Mouse (Mus musculus) hindbrain, embryonic 10.5 days (tissue): ENCODE data around the gene Polr1d. TPM values are rescaled to one million over a fixed set of nuclear protein-coding genes. Genes with fewer than 3 reads are reported as not detected.

Experiments
- DNase-seq: peaks from one replicate; pipeline ENCODE4 v3.0.0-alpha.2; 2017; ENCODE audit warnings: low spot score
- H3K27ac ChIP-seq: fragments of 300-500 bp; sonication (generic); 2 replicates; pipeline ENCODE4 v1.5.1; 2016; ENCODE audit warnings: mild to moderate bottlenecking, moderate library complexity
- H3K27me3 ChIP-seq: fragments of 300-500 bp; sonication (generic); 2 replicates; pipeline ENCODE4 v1.6.1; 2016; ENCODE audit warnings: mild to moderate bottlenecking; ENCODE audit not compliant: poor library complexity, insufficient read depth, severe bottlenecking
- H3K36me3 ChIP-seq: fragments of 300-500 bp; sonication (generic); 2 replicates; pipeline ENCODE4 v1.6.1; 2016; ENCODE audit warnings: mild to moderate bottlenecking, moderate library complexity
- H3K4me1 ChIP-seq: fragments of 300-500 bp; sonication (generic); replicated peaks from 2 replicates; pipeline ENCODE4 v1.6.1; 2016; ENCODE audit warnings: mild to moderate bottlenecking
- H3K4me3 ChIP-seq: fragments of 300-500 bp; sonication (generic); 2 replicates; pipeline ENCODE4 v1.5.1; 2016; ENCODE audit warnings: mild to moderate bottlenecking, moderate library complexity
- H3K9me3 ChIP-seq: fragments of 300-500 bp; sonication (generic); 2 replicates; pipeline ENCODE4 v1.6.1; 2016; ENCODE audit warnings: mild to moderate bottlenecking, moderate library complexity
- WGBS: fragments of 180-500 bp; shearing (Covaris S2); methylation state at CpG from one replicate; pipeline ENCODE4 v1.1.7; 2016; 5-methylcytosine and 5-hydroxymethylcytosine counted together
- polyA plus RNA-seq: library from polyadenylated mRNA; unstranded; fragments of >200 nt; fragmentation: Nextera tagmentation; extraction: Ambion mirVana; gene quantifications from 2 replicates; pipeline ENCODE4 v1.2.1, GENCODE M21; 2016

Gene Polr1d
- 124 and 127 TPM in 2 replicates for polyA plus RNA-seq

GRCm38 (mm10) chr5:147076799-147077165 lies at the start of gene Polr1d:
Polr1d (plus strand) TSS chr5:147077050.
- Histone ChIP-seq H3K36me3 (peaks cover 26% of the 10 kb centered on the region), H3K9me3 (no peaks in the 10 kb centered on the region), H3K27ac (peak within 1 kb of the TSS; percentile 91), H3K4me3 (peak within 1 kb of the TSS; percentile 91), H3K27me3 (no peaks in the 10 kb centered on the region; the same call in 1 of the 2 replicates), H3K4me1 (peaks cover 32% of the 10 kb centered on the region)
- WGBS = 0% methylated on average over 17 of the region's 17 CpGs
- no peak for DNase-seq

DNA sequence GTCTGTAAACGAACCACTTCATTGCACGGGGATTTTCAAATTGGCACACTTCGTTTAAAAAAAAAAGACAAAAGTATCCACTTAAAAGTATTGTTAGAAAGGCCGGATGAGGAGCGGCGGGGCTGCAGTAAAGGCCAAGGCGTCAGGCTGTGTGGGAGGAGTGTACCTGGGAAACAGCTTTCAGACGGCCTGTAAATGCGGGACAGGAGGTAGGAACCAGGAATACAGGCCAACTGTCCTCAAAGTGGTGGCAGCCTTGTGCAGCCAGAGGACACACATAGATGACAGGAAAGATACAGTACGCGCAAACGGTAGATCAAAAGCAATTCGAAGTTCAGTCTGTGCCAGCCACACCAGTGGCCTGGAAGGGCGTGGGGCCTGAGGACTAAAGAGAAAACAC lies 45.6 kb upstream of the Polr1d start:
- Histone ChIP-seq H3K27ac (no peak overlapping the region), H3K4me3 (no peak overlapping the region), H3K27me3 (no peaks in the 10 kb centered on the region), H3K9me3 (no peaks in the 10 kb centered on the region), H3K36me3 (peaks cover 33% of the 10 kb centered on the region), H3K4me1 (no peaks in the 10 kb centered on the region)
- DNase-seq = no peak
- WGBS = 92% methylated on average over 14 of the region's 14 CpGs

GRCm38 (mm10) chr5:147033155-147033554 lies 43.7 kb upstream of the Polr1d start:
- Histone ChIP-seq H3K36me3 (peaks cover 18% of the 10 kb centered on the region), H3K27me3 (no peaks in the 10 kb centered on the region), H3K27ac (no peak overlapping the region), H3K4me1 (peaks cover 7% of the 10 kb centered on the region; the same call in 1 of the 2 replicates), H3K9me3 (no peaks in the 10 kb centered on the region), H3K4me3 (no peak overlapping the region)
- DNase-seq = no peak
- WGBS = 91% methylated on average over 13 of the region's 13 CpGs

DNA sequence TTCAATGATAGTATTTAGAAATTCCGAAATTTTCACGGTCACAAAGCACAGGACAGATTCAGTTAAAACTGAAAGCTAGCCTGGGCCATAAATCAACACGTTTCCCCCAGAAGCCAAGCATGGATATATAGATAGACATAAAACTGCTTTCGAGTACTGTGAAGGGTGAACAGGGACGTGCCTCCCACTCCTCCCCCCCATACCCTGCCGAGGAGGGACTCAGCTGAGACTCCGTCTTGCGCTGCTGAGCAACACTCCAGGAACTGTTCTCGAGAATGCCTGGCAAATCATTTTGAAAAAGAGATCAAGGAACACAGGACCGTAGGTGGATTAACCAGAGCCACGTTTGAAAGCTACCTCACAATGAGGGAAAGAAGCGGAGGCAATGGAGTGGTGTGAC lies 42.6 kb upstream of the Polr1d start:
- no peaks in the 10 kb centered on the region for H3K27me3 ChIP-seq
- 81% methylated on average over 12 of the region's 12 CpGs for WGBS
- H3K4me1 ChIP-seq = peaks cover 13% of the 10 kb centered on the region
- H3K9me3 ChIP-seq = no peaks in the 10 kb centered on the region
- no peak overlapping the region for H3K27ac ChIP-seq
- peaks cover 12% of the 10 kb centered on the region for H3K36me3 ChIP-seq
- H3K4me3 ChIP-seq = no peak overlapping the region
- no peak for DNase-seq

DNA sequence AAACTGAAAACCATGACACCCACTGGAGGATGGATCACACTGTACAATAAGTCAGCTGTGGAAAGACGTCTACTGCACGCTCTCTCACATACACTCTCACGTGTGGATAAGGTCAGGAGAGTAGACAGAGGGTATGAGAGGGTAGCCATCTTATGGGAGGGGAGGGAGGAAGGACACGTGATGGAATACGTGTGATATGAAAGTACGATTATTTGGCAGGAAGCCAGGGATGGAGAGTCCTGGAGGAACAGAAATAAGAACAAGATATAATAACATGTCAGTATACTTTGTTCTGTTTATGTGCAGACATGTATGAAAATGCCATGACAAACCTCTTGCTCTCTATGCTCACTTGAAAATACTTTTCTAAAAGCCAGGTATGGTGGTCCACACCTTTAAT lies 41.5 kb upstream of the Polr1d start:
- Histone ChIP-seq H3K4me3 (no peak overlapping the region), H3K9me3 (no peaks in the 10 kb centered on the region), H3K36me3 (peaks cover 12% of the 10 kb centered on the region), H3K27ac (no peak overlapping the region), H3K4me1 (peaks cover 13% of the 10 kb centered on the region), H3K27me3 (no peaks in the 10 kb centered on the region)
- 92% methylated on average over 6 of the region's 6 CpGs for WGBS
- DNase-seq = no peak

GRCm38 (mm10) chr5:147036028-147036427 lies 40.8 kb upstream of the Polr1d start:
- Histone ChIP-seq H3K36me3 (peaks cover 15% of the 10 kb centered on the region), H3K27ac (no peak overlapping the region), H3K9me3 (no peaks in the 10 kb centered on the region), H3K4me1 (peaks cover 13% of the 10 kb centered on the region), H3K27me3 (no peaks in the 10 kb centered on the region), H3K4me3 (no peak overlapping the region)
- WGBS = 88% methylated on average over 10 of the region's 10 CpGs
- no peak for DNase-seq

DNA sequence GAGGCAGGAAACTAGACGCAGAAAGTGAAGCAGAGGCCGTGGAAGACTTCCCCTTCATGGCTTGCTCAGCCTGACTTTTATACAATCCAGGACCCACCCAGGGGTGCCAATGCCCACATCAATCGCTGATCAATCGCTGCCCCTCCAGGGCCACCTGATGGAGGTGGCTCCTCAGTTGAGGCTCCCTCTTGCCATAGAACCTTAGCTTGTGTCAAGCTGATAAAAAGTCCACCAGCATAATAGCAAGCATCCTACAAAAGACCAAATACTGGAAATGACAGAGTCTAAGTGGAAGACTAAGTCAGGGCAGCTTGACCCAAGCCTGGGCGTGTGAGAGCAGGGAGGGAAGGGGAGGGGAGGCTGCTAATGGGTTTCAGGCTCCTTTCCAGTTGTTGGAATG lies 40.2 kb upstream of the Polr1d start:
- H3K36me3 ChIP-seq = peaks cover 16% of the 10 kb centered on the region
- no peaks in the 10 kb centered on the region for H3K27me3 ChIP-seq
- DNase-seq = no peak
- WGBS = 91% methylated on average over 5 of the region's 5 CpGs
- peaks cover 14% of the 10 kb centered on the region for H3K4me1 ChIP-seq
- H3K4me3 ChIP-seq = no peak overlapping the region
- no peak overlapping the region for H3K27ac ChIP-seq
- no peaks in the 10 kb centered on the region for H3K9me3 ChIP-seq

DNA sequence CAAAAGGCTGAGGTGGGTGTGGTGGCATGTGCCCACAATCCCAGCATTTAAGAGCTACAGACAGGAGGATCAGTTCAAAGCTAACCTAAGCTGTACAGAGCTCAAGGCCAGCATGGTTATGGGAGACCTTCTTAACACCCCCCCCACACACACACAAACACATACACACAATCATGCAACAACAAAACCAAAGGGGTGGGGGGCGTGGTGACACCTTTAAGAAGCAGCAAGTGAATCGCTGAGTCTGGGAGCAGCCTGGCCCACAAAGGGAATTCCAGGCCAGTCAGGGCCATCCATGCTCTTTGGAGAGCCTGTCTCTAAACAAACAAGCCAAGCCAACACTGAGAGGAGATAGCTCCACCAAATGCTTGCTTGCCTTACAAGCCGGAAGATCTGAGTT lies 39.2 kb upstream of the Polr1d start:
- Histone ChIP-seq H3K36me3 (peaks cover 12% of the 10 kb centered on the region), H3K4me3 (no peak overlapping the region), H3K9me3 (no peaks in the 10 kb centered on the region), H3K4me1 (peaks cover 22% of the 10 kb centered on the region), H3K27me3 (no peaks in the 10 kb centered on the region), H3K27ac (no peak overlapping the region)
- WGBS = 72% methylated on average over 3 of the region's 3 CpGs
- DNase-seq = no peak

- WGBS = 86% methylated on average over 5 of the region's 5 CpGs
- H3K27ac ChIP-seq = no peak overlapping the region
- H3K4me1 ChIP-seq = peaks cover 28% of the 10 kb centered on the region
- DNase-seq = no peak
- H3K9me3 ChIP-seq = no peaks in the 10 kb centered on the region
- H3K4me3 ChIP-seq = no peak overlapping the region
- H3K36me3 ChIP-seq = peaks cover 12% of the 10 kb centered on the region
- H3K27me3 ChIP-seq = no peaks in the 10 kb centered on the region
These were observed 37.5 kb upstream of the Polr1d start for GRCm38 (mm10) chr5:147039394-147039793.

GRCm38 (mm10) chr5:147041965-147042937 lies 34.6 kb upstream of the Polr1d start:
- Histone ChIP-seq H3K27ac (no peak overlapping the region), H3K36me3 (peaks cover 12% of the 10 kb centered on the region), H3K9me3 (no peaks in the 10 kb centered on the region), H3K4me3 (no peak overlapping the region), H3K4me1 (peaks cover 37% of the 10 kb centered on the region), H3K27me3 (no peaks in the 10 kb centered on the region)
- 79% methylated on average over 40 of the region's 40 CpGs for WGBS
- DNase-seq = no peak

DNA sequence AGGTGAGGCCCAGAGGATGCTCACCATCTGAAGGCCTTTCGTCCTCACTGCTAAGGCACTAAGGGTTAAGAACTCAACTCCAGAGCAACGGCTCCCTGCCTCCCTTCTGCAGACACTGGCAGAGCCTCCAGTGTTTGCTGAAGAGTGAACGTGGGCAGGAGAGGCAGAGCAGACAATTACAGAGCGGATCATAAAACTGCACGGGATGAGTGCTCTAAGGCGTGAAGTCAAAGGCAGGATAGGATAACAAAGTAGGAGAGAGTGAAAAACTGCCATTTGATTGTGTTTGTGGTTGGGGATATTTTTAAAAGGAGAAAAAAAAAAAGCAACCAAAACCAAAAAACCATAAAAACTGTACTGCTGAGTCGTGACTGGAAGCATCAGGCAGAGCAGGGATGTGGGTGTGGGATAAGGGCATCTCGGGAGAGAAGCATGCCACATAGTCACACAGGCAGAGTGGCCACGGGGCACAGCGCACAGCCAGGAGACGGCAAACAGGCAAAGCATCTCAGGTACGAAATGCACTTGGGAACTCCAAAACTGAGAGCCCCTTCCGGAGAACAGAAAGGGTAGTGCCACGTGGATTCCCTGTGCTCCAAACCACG lies 33.5 kb upstream of the Polr1d start:
- Histone ChIP-seq H3K4me3 (no peak overlapping the region), H3K27me3 (no peaks in the 10 kb centered on the region), H3K36me3 (peaks cover 12% of the 10 kb centered on the region), H3K4me1 (peaks cover 28% of the 10 kb centered on the region), H3K27ac (no peak overlapping the region), H3K9me3 (no peaks in the 10 kb centered on the region)
- WGBS = 73% methylated on average over 15 of the region's 15 CpGs
- DNase-seq = no peak

- H3K27ac ChIP-seq = no peak overlapping the region
- H3K9me3 ChIP-seq = no peaks in the 10 kb centered on the region
- no peaks in the 10 kb centered on the region for H3K27me3 ChIP-seq
- no peak for DNase-seq
- H3K4me3 ChIP-seq = no peak overlapping the region
- H3K4me1 ChIP-seq = peaks cover 24% of the 10 kb centered on the region; the same call in 1 of the 2 replicates
- WGBS = 80% methylated on average over 10 of the region's 11 CpGs
- H3K36me3 ChIP-seq = peaks cover 12% of the 10 kb centered on the region
These were observed 31.5 kb upstream of the Polr1d start for GRCm38 (mm10) chr5:147045311-147045710.

- Histone ChIP-seq H3K4me1 (peaks cover 24% of the 10 kb centered on the region; the same call in 1 of the 2 replicates), H3K36me3 (peaks cover 11% of the 10 kb centered on the region), H3K27me3 (no peaks in the 10 kb centered on the region), H3K9me3 (no peaks in the 10 kb centered on the region), H3K27ac (no peak overlapping the region), H3K4me3 (no peak overlapping the region)
- 74% methylated on average over 11 of the region's 11 CpGs for WGBS
- no peak for DNase-seq
These were observed 30.9 kb upstream of the Polr1d start for GRCm38 (mm10) chr5:147045929-147046328.
